Mouse (Mus musculus) hindbrain, postnatal 0 days (tissue): ENCODE measurements around the gene Gm21958. TPM values are rescaled to one million over a fixed set of nuclear protein-coding genes. Genes with fewer than 3 reads are reported as not detected.
A peak's percentile ranks its signal among the peaks of the same experiment; 100 is the strongest.

Experiments
- ATAC-seq: fragments of 200-750 bp; cut with Nextera tagmentation; 2 replicates; pipeline ENCODE4 v1.8.0; 2017; ENCODE audit warnings: mild to moderate bottlenecking, moderate TSS enrichment, moderate library complexity
- DNase-seq: peaks from one replicate; pipeline ENCODE4 v3.0.0-alpha.2; 2015; ENCODE audit warnings: low spot score
- H3K27ac ChIP-seq: fragments of 300-500 bp; sonication (generic); 2 replicates; pipeline ENCODE4 v1.5.1; 2014; ENCODE audit warnings: mild to moderate bottlenecking
- H3K27me3 ChIP-seq: fragments of 300-500 bp; sonication (generic); 2 replicates; pipeline ENCODE4 v1.6.1; 2014; ENCODE audit warnings: low read length, mixed read lengths; ENCODE audit not compliant: insufficient read depth
- H3K36me3 ChIP-seq: fragments of 300-500 bp; sonication (generic); 2 replicates; pipeline ENCODE4 v1.6.1; 2014; ENCODE audit warnings: low read length, mixed read lengths; ENCODE audit not compliant: insufficient read depth
- H3K4me1 ChIP-seq: fragments of 300-500 bp; sonication (generic); 2 replicates; pipeline ENCODE4 v1.6.1; 2014; ENCODE audit warnings: antibody characterized with exemption, low read length, mixed read lengths; ENCODE audit not compliant: insufficient read depth
- H3K4me2 ChIP-seq: fragments of 300-500 bp; sonication (generic); 2 replicates; pipeline ENCODE4 v1.6.1; 2014; ENCODE audit warnings: low read depth, mild to moderate bottlenecking, low read length, moderate library complexity, mixed read lengths
- H3K4me3 ChIP-seq: fragments of 300-500 bp; sonication (generic); 2 replicates; pipeline ENCODE4 v1.5.1; 2014; ENCODE audit warnings: low read length
- H3K9ac ChIP-seq: fragments of 300-500 bp; sonication (generic); replicated peaks from 2 replicates; pipeline ENCODE4 v1.6.1; 2014; ENCODE audit warnings: mild to moderate bottlenecking, low read length, moderate library complexity, mixed read lengths
- H3K9me3 ChIP-seq: fragments of 300-500 bp; sonication (generic); 2 replicates; pipeline ENCODE4 v1.6.1; 2016; ENCODE audit warnings: low read length, mixed read lengths
- CTCF ChIP-seq: IDR thresholded peaks from 2 replicates; pipeline ENCODE4 v1.5.1; 2016; ENCODE audit warnings: antibody characterized with exemption, control low read depth, low read depth
- WGBS: fragments of 180-500 bp; shearing (Covaris S2); extraction: QIAGEN DNeasy Blood & Tissue Kit; methylation state at CpG from one replicate; pipeline ENCODE4 v1.1.7; 2014; 5-methylcytosine and 5-hydroxymethylcytosine counted together
- polyA plus RNA-seq: library from polyadenylated mRNA; unstranded; fragments of >200 nt; fragmentation: Nextera tagmentation; extraction: Ambion mirVana; gene quantifications from 2 replicates; pipeline ENCODE4 v1.2.1, GENCODE M21; 2015
- total RNA-seq: library from RNA; depleted of rRNA; stranded (reverse); fragments of >200 nt; gene quantifications from 2 replicates; pipeline ENCODE4 v1.2.3, GENCODE M21; 2014; rRNA removed

Gm21958 gene
- not detected in 2 replicates for total RNA-seq
- 0.49 TPM in 1 of 2 replicates, not detected in the other for polyA plus RNA-seq

DNA sequence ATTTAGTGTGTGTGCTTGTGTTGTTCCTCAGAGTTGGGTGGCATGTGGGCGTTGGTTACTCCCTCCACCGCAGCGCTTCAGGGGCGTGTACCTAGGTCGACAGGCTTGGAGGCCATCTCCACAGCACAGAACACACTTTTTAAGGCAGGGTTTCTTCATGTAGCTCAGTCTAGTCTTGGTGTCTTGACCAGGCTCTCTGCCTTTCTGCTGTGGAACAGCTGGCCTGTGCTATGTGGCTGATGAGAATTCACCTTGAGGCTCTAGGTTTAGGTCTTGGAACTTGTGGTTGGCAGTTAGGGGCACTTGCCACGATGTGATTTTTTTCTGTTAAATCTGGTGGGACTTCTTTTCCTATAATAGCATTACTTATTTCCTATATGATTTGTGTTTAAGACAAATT, at the start of gene Gm21958:
Gene Gm21958 (minus strand): TSS at position 101 of the 400 bp plus-strand sequence.
- peaks cover 57% of the 10 kb centered on the region for H3K36me3 ChIP-seq

DNA sequence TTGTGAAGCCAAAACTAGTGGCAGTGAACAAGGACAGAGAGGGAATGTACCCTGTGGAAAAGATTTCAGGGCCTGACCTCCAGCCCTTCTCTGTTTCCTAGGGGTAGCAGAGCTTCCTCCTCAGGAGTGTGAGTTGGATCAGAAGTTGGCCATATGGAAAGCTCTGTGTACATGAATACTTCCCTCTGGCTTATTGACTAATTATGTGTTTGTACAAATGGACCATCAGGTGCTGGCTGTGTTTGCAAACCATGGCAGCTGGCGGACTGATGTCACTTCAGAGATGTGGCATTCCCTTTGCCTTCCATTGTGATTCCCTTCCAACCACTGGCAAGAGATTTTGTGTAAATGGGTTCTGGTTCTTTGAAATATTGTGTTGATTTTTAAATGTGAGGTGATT, 47.1 kb upstream of the Gm21958 start:
- Histone ChIP-seq H3K4me2 (no peak overlapping the region), H3K27ac (no peak overlapping the region), H3K4me1 (no peaks in the 10 kb centered on the region), H3K4me3 (no peak overlapping the region), H3K9ac (no peak overlapping the region), H3K9me3 (no peaks in the 10 kb centered on the region), H3K27me3 (no peaks in the 10 kb centered on the region), H3K36me3 (no peaks in the 10 kb centered on the region)
- ATAC-seq (no peak), DNase-seq (no peak)
- WGBS = 74% methylated on average over 1 of the region's 1 CpGs
- TF ChIP-seq CTCF = no peak

More for the DNA sequence above, at the start of gene Gm21958:
- no peak within 1 kb of the TSS for H3K4me3 ChIP-seq
- no peak for ATAC-seq
- no peak for DNase-seq
- H3K9ac ChIP-seq = no peak within 1 kb of the TSS
- no peaks in the 10 kb centered on the region for H3K27me3 ChIP-seq
- WGBS = 93% methylated on average over 6 of the region's 6 CpGs
- TF ChIP-seq CTCF = no peak
- no peaks in the 10 kb centered on the region for H3K9me3 ChIP-seq
- H3K4me2 ChIP-seq = no peak within 1 kb of the TSS
- no peaks in the 10 kb centered on the region for H3K4me1 ChIP-seq
- H3K27ac ChIP-seq = no peak within 1 kb of the TSS

DNA sequence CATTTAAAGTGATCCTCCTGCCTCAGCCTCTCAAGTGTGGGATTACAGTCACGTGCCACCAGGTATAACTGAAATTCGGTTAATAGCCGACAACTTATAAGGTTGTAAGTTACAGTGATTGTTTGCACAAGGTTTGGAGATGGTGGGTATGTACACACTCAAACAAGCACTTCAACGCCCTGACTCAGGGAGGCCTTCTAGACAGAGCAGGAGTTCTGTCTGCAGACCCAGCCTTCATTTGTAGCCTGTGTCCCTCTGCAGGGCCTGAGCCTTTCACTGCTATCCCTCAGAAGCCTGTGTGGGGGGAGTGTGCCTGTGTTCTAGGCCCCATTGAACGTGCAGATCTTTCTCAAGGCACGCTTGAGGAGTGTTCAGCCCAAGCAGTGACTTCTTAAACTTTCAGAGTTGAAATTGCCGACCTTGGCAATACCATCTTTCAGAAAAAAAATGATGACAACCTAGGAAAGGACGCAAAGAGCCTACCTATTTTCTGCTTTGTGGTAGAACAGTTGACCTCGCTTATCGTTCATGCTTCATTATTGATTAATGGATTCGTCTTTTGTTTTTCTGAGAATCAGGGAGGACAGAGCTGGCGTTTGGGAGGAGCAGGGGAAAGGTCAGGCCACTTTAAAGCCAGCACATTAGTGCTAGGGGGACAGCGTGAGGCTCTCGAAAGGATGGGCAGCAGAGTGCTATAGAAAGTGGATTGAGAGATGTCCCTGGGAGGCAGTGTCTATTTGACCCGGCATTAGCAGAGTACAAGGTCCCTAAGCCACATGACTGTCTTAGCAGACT, 46.4 kb upstream of the Gm21958 start:
- DNase-seq = no peak
- H3K27ac ChIP-seq = no peak overlapping the region
- no peaks in the 10 kb centered on the region for H3K36me3 ChIP-seq
- WGBS = 47% methylated on average over 15 of the region's 15 CpGs
- H3K4me1 ChIP-seq = no peaks in the 10 kb centered on the region
- ATAC-seq = no peak
- no peaks in the 10 kb centered on the region for H3K27me3 ChIP-seq
- no peak overlapping the region for H3K9ac ChIP-seq
- H3K4me3 ChIP-seq = no peak overlapping the region
- no peak for TF ChIP-seq CTCF
- H3K4me2 ChIP-seq = no peak overlapping the region
- no peaks in the 10 kb centered on the region for H3K9me3 ChIP-seq

DNA sequence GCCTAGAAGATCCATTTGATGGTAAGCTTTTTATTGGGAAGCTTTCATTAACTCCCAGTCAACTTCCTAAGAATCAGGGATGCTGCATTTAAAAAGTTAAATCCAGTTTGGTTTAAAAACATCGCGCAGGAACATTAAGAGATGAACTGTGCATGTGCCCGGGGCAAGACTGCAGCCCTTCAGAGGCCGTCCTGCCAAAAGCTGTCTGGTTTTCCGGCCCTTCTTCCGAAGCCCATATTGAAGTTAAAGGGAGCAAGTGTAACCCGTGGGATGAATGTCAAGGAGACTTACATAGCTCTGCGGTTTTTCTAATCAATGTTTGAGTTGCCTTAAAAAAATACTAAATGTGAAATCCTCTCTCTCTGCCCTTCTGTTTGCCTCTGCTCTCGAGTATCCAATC, 45.1 kb upstream of the Gm21958 start:
- Histone ChIP-seq H3K4me2 (no peak overlapping the region), H3K9me3 (no peaks in the 10 kb centered on the region), H3K36me3 (no peaks in the 10 kb centered on the region), H3K4me3 (no peak overlapping the region), H3K27me3 (no peaks in the 10 kb centered on the region), H3K4me1 (0 out of 2 replicates have a peak, but pooled peaks cover 5% of the 10 kb centered on the region), H3K27ac (no peak overlapping the region), H3K9ac (no peak overlapping the region)
- TF ChIP-seq CTCF = no peak
- DNase-seq (no peak), ATAC-seq (no peak)
- 78% methylated on average over 9 of the region's 9 CpGs for WGBS

DNA sequence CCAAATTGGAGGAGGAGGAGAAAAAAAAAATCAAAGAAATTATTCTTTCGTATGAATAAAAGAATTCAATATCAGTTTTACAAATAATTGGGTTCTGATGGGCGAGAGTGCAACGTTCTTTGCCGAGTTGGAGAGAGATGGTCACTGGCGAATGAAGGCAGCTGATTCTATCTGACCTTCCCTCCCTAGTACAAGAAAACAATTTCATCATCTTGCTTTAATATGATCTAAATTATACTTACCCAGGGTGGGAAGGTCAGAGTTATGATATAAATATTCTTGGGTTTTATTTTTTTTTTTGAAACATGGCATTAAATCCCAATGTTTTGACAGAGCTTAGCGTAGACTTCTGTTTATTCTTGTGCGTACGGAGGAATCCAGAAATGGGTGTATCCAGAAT, 43.3 kb upstream of the Gm21958 start:
- Histone ChIP-seq H3K4me1 (0 out of 2 replicates have a peak, but pooled peaks cover 5% of the 10 kb centered on the region), H3K4me3 (no peak overlapping the region), H3K36me3 (no peaks in the 10 kb centered on the region), H3K9me3 (no peaks in the 10 kb centered on the region), H3K9ac (no peak overlapping the region), H3K27me3 (no peaks in the 10 kb centered on the region), H3K27ac (no peak overlapping the region), H3K4me2 (no peak overlapping the region)
- 81% methylated on average over 8 of the region's 8 CpGs for WGBS
- no peak for ATAC-seq
- TF ChIP-seq CTCF = no peak
- DNase-seq = no peak

DNA sequence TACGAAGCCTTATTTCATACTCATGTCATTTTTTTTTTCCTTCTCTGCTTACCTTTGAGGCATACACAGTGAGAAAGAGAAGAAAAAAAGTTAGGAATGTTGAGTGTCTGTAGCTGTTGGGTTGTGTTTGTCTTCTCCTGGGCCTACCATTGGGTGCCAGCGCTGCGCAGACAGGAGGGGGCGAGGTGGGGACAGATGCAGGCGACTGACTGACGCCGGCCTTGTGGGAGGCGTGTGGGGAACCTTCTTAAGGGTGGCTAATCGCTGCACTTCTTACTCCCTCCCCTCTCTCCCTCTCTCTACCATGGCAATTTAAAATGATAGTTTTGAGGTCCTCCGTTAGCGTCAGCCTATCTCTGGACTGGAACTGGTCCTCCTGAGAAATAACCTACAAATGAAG, 41.9 kb upstream of the Gm21958 start:
- peak overlapping the region; percentile 60 for H3K9ac ChIP-seq
- DNase-seq (no peak), ATAC-seq (no peak)
- H3K9me3 ChIP-seq = no peaks in the 10 kb centered on the region
- H3K4me1 ChIP-seq = 0 out of 2 replicates have a peak, but pooled peaks cover 5% of the 10 kb centered on the region
- H3K36me3 ChIP-seq = no peaks in the 10 kb centered on the region
- TF ChIP-seq CTCF = no peak
- no peaks in the 10 kb centered on the region for H3K27me3 ChIP-seq
- H3K4me3 ChIP-seq = peak overlapping the region; percentile 61
- 4% methylated on average over 11 of the region's 11 CpGs for WGBS
- H3K27ac ChIP-seq = no peak overlapping the region
- peak overlapping the region; percentile 99 for H3K4me2 ChIP-seq
